Mouse (Mus musculus): ENCODE data around the gene Ubr4.

DNA sequence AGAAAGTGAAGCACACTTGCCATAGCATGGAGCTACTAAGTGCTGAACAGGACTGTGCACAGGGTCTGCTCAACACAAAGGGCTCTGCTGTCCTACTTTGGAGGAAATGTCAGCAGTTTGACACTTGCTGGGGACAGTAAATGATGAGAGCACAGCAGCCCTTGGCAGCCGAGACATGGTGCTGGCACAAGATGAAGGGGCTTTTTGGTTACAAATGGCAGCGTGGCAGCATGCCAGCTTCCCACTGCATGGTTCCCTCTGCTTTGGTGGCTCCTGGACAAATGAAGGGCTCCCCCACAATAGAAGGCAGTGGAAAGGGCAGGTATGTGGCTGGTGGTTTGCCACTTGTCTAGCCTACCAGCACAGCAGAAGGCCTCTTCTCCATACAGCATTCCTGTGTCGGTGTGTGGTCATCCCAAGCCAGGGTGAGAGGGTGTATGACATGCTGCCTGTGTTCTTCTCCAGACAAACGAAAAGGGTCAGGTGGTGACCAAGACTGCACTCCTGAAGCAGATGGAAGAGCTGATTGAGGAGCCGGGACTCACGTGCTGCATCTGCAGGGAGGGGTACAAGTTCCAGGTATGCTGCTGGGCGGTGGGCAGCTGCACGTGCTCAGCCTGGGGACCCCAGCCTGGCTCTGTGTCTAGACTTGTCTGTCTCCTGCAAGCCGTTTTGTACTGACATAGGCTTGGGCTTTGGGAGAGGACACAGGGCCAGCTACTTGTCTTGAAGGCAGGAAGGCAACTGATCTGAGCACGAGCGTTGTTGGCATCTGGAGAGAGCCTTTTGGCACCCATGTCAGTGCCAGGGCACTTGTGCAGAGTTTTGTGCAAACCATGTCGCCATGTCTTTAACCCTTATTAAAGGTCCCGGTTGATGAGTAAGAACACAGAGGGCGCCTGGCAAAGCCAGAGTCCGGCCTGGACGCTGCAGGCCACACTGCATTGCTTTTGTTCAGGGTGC is 124.5 kb downstream of the Ubr4 start:
- TF ChIP-seq MAFK (IDR thresholded peaks at IDR 0.05; ENCODE audit: insufficient read depth, low read depth, low read length), result no peak
- no peak for TF ChIP-seq ZNF384 (IDR thresholded peaks at IDR 0.05; ENCODE audit: low read depth, low read length)
- TF ChIP-seq HCFC1 (IDR thresholded peaks at IDR 0.05; ENCODE audit: borderline replicate concordance, insufficient read depth, low read length), result no peak

Data from ES-E14 (cell line).